Mouse (Mus musculus) lung, postnatal 25 days (tissue): ENCODE measurements around the gene Aptx.
A peak's percentile ranks its signal among the peaks of the same experiment; 100 is the strongest.

Experiments
- DNase-seq: peaks from one replicate; pipeline ENCODE4 v3.0.0; 2022; ENCODE audit warnings: low spot score

Aptx gene

GRCm38 (mm10) chr4:40702797-40703709, at the start of gene Aptx:
Aptx (minus strand) TSS chr4:40703194.
- DNase-seq, result peak; percentile 97

DNA sequence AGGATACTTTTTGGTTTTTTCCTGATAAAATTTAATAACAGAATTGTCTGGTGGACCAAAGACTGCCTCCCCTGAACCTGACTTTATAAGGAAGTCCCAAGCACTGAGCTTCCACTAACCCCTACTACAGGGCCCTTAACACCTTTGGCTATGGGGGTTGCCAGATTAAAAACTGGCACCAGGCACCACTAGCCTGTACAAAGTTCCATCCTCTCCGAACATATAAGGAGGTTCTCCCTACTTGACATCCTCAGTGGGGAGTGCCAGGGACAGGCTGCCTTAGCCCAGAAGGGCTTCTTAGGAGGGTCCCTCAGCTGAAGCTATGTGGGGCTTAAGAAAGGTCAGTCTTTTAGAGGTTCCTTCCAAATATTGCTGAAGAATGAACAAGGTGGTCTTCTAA, 32.4 kb upstream of the Aptx start:
- DNase-seq, result no peak

DNA sequence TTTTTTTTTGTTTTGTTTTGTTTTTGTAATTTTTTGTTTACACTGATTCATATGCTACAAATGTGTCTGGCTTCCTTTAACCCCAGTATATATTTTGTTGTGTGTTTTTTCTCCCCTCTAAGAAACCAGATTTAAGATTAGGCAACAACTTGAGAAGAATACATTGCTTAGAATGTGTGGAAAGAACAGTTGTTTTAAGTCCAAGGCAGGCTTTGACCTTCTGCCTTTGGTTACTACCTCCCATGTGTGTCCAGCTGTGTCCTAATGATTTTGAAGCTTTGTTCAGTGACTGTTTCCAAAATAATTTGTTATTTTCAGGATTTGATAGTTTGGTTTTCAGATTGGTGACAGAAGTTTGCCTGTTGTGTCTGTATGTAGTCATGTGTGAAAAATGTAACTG, 28.3 kb upstream of the Aptx start:
- no peak for DNase-seq

GRCm38 (mm10) chr4:40727247-40727646, 24.3 kb upstream of the Aptx start:
- no peak for DNase-seq

- no peak for DNase-seq
These were observed 22.6 kb upstream of the Aptx start for GRCm38 (mm10) chr4:40725554-40725953.

DNA sequence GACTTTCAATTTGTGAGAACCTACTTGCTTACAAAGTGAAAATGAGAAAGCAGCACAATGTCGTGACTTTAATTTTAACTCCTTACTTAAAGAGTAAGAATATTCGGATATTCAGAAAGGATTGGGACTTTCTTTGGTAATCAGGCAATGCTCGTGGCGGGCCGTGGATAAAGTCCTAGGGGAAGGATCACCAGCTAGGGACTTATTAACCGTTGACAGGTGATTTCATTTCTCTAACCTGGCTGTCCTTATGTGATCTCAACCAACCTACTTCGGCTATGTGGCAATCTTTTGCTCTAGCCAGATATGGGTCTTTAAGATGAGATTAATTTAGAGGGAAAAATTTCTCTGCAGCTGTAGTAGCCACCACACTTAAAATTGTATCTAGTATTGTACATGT, 22.1 kb upstream of the Aptx start:
- no peak for DNase-seq

DNA sequence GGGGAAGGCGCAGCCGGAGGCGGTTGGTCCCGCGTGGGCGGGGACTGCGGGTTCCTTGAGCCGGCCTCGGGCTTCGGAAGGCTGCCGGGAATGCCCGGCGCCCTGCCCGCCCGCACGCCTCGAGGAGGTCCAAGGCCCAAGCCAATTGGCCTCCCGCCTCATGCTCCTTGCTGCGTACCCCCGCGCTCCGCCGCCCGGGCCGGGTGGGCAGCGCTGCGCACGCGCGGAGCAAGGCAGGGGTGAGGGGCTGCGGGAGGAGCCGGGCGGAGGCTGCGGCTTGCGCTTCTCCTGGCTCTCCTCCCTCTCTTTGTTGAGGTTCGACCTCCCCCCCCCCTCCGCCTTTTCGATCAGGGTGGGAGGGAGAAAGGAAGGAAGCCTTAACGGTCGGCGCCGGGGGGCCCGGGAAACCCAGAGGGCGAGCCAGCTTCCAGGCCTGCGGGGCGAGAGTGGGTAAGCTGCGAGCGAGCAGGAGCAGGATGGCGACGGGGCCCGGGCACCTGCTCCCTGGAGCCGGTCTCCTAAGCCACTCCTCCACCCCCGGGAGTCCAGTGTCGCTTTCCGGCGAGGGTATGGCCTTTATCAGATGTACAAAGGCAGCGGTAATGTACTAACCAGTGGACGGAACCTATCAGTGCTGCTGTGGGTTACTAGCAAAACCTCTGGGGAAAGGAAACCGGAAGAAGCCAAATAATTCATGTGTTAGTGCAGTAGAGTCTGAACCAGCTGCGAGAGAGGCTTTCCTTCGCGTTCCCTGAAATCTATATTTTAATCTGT, 19.9 kb upstream of the Aptx start:
- DNase-seq, result peak; percentile 72

DNA sequence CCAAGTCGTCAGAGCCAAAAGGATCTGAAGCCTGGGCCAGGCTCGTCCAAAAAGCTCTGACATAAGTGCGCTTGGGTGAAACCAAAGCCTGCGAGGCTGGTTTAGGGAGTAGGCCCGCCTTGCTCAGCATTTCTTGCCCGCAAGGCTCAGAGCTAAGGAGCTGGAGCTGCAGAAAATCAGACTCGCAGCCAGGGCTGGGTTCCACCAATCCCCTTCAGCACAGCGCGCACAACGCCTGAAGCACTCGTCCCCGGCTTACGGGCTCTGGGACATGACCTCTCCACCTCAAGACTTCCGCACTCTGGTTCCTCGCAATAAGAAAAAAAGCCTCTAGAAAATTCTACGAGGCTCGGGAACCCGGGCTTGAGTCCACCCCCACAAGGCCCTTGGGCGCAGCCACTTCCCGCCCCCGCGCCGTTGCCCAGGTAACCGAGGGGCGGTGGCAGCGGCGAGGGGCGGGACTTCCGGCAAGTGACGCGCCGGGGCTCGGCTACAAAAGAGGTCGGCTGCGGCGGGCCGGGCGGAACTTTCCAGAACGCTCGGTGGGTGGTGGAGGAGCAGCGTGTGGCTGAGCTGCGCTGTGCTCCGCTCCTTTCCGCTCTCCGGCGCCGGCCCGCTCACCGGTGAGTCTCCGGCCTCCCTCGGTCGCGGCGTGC, 19.1 kb upstream of the Aptx start, which contains the start of gene Dnaja1:
Gene Dnaja1, plus strand, starts transcription at position 140 of the 656 bp plus-strand sequence.
- peak; percentile 95 for DNase-seq

DNA sequence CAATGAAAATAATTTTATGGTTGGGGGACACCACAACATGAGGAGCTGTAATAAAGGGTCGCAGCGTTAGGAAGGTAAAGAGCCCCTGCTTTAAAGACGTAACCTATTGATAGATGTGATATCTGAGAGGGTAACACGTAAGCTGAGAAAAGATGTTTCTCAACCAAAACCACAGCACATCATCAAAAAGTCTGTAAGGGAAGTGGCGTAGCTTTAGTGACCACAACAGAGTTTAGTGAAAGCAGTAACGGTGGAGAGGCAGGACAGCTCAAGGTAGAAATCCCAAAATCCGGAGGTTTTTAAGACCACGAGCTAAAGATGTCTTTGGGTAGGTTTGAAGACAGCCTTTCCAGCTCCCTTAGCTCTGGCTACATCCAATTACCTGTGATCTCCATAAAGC, 17.9 kb upstream of the Aptx start:
- no peak for DNase-seq

GRCm38 (mm10) chr4:40717141-40717540, 14.1 kb upstream of the Aptx start:
- DNase-seq, result no peak

DNA sequence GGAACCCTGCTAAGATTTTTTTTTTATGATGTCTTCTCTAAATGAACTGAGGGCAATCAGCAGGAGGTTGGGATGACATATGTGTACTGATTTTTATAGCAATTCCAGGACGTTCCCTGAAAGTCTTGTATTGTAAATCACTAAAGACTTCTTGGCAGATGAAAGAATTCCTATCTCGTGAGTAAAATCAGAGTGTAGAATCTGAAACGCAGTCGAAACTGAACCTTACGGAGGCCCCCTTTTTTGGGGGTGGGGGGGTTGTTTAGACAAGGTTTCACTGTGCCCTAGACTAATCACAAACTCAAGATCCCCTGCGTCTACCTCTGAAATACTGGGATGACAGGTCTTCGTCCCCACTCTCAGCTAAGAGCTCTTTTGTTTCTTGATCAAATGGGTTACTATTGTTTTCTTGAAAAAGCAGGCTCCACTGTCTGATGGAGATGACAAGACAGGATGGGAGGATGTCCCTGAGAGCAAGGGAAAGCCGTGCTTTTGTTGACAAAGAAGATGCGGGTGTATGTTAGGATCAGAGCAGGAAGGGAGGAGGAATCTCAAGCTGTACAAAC, 799 bp upstream of the Aptx start:
- no peak for DNase-seq

DNA sequence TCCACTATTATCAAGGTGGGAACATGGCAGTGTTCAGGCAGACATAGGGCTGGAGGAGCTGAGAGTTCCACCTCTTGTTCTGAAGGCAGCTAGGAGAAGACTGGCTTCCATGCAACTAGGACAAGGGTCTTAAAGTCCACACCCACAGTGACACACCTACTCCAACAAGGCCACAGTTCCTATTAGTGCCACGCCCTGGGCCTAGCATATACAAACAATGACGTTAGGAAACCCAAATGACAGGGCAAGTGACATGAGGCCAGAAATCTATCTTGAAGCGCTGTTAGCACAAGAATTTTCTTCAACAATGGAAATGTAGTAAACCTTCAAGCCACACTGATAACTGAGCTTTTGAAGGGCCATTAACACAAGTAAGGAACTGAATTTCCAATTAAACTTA, 1.2 kb downstream of the Aptx start:
- no peak for DNase-seq

DNA sequence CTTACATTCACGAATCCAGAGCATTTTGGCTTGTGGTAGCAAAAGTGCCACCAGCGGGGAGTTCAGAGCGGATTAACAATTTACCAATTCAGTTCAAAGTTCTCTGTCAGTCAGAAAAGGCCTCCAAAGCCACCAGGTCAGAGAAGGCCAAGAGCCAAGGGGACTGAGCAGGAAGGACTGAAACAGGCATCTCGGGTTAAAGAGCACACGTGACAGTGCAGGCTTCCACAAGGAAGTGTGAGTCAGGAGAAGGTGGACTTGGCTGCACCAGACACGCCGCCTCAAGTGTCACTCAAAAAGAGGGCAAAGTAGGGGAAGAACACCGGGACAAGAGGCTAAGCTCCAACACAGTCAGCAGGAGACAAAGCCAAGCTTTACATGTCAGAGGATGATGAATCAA, 2.8 kb downstream of the Aptx start:
- peak; percentile 72 for DNase-seq

- no peak for DNase-seq
These were observed 5.9 kb downstream of the Aptx start for GRCm38 (mm10) chr4:40697059-40697458.

GRCm38 (mm10) chr4:40691100-40691499, 11.9 kb downstream of the Aptx start:
- DNase-seq, result no peak

DNA sequence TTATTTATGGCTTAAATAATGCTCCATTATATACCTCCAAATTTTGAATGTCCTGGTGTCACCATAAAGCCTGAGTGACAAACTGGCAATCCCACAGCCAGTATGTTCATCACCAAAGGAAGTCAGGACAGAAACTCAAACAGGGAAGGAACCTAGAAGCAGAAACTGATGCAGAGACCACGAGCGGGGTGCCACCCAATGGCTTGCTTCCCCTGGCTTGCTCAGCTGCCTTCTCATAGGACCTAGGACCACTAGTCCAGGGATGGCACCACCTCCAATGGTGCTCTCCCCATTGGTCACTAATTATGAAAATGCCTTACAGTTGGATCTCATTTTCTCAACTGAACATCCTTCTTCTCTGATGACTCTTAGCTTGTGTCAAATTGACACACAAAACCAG, 19.7 kb downstream of the Aptx start:
- no peak for DNase-seq

GRCm38 (mm10) chr4:40682359-40682758, 20.6 kb downstream of the Aptx start:
- DNase-seq, result no peak

DNA sequence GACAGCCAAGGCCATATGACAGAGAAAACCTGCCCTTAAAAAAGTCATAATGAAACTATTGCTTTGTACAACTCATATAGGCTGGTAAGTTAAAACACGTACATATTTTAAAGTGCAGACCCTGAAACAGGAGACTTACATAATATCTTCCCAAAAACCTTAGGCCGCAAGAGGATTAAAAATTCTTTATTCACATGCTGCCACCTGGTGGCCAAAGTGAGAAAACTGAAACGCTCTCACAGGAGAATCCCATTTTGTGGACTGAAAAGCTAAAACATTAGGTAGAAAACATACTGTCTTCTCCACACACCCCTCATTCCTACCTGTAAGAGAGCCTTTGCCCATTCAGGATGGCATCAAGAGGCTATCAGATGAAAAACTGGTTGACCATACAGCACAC, 21.1 kb downstream of the Aptx start:
- peak; percentile 33 for DNase-seq

GRCm38 (mm10) chr4:40680250-40680860, 22.6 kb downstream of the Aptx start:
- DNase-seq, result peak; percentile 45

- DNase-seq, result no peak
These were observed 25.9 kb downstream of the Aptx start for GRCm38 (mm10) chr4:40677132-40677531.

- no peak for DNase-seq
These were observed 26.7 kb downstream of the Aptx start for GRCm38 (mm10) chr4:40676338-40676737.

- DNase-seq, result no peak
These were observed 29.5 kb downstream of the Aptx start for GRCm38 (mm10) chr4:40673526-40673925.
